21 mouse cellular contexts compared by ENCODE assay signal in genomic region chr10:63237206-63237605, GRCm38 (mm10). TPM values are rescaled to one million over a fixed set of nuclear protein-coding genes. Genes with fewer than 3 reads are reported as not detected.
"Had no signal": no experiment of that assay in that cellular context is flagged by ENCODE, and none has a peak within 500 bp of the region (broad histone marks: within the 10 kb centered on the region; RNA-seq: fewer than 3 reads in every experiment).

No protein-coding gene starts in this region.

- H3K27me3 ChIP-seq: lung, embryonic 15.5 days; midbrain, embryonic 13.5 days; midbrain, embryonic 15.5 days; neural tube, embryonic 13.5 days; neural tube, embryonic 15.5 days had no signal

- H3K27ac ChIP-seq: liver, embryonic 15.5 days; lung, embryonic 15.5 days; macrophage; midbrain, embryonic 13.5 days; midbrain, embryonic 15.5 days; neural tube, embryonic 13.5 days; neural tube, embryonic 15.5 days had no signal

- H3K36me3 ChIP-seq: liver, embryonic 15.5 days; lung, embryonic 15.5 days; midbrain, embryonic 13.5 days; midbrain, embryonic 15.5 days; neural tube, embryonic 13.5 days; neural tube, embryonic 15.5 days had no signal

- H3K4me3 ChIP-seq: liver, embryonic 15.5 days; lung, embryonic 15.5 days; megakaryocyte, embryonic 14.5 days; midbrain, embryonic 13.5 days; midbrain, embryonic 15.5 days; neural tube, embryonic 13.5 days; neural tube, embryonic 15.5 days had no signal

- ATAC-seq: liver, postnatal 0 days; lung, postnatal 0 days; midbrain, embryonic 13.5 days; midbrain, embryonic 15.5 days had no signal

- H3K9ac ChIP-seq: liver, embryonic 15.5 days; liver, postnatal 0 days; lung, embryonic 15.5 days; midbrain, embryonic 13.5 days; midbrain, embryonic 15.5 days; neural tube, embryonic 13.5 days; neural tube, embryonic 15.5 days had no signal

- H3K9me3 ChIP-seq: liver, embryonic 15.5 days; lung, embryonic 15.5 days; midbrain, embryonic 13.5 days; midbrain, embryonic 15.5 days; neural tube, embryonic 13.5 days; neural tube, embryonic 15.5 days had no signal

- DNase-seq: liver, postnatal 0 days; lung, adult 2 months; lung, postnatal 14 days; lung, postnatal 36 days; right cerebral cortex, postnatal 14 days; right cerebral cortex, postnatal 4 days; spleen, adult 18-20 months; thymus, adult 18-20 months; thymus, postnatal 14 days; thymus, postnatal 36 days had no signal

- H3K4me2 ChIP-seq: liver, embryonic 15.5 days; lung, embryonic 15.5 days; midbrain, embryonic 11.5 days; midbrain, embryonic 13.5 days; midbrain, embryonic 15.5 days; neural tube, embryonic 13.5 days; neural tube, embryonic 15.5 days had no signal

RNA-seq across cellular contexts. Expression of gene Mypn, which starts 33.5 kb away (rescaled TPM):
- polyA plus RNA-seq: macrophage; stomach, embryonic 14.5 days had no signal
